Mouse (Mus musculus): Measurements from ENCODE around the gene Olfr1463.

Olfr1463 gene

GRCm38 (mm10) chr19:13231028-13231427 is at the start of gene Olfr1463:
TSS of gene Olfr1463 (plus strand) at chr19:13231328.
- no peak for DNase-seq (ENCODE audit: low spot score in 2 of 2)

- DNase-seq (ENCODE audit: low spot score in 2 of 2), result no peak
Measured at GRCm38 (mm10) chr19:13185434-13185833, 45.7 kb upstream of the Olfr1463 start, which contains the start of gene Olfr1462. TSS of gene Olfr1462 (plus strand) at chr19:13185734.

- no peak for DNase-seq (ENCODE audit: low spot score in 2 of 2)
Measured at GRCm38 (mm10) chr19:13221666-13222065, 9.5 kb upstream of the Olfr1463 start.
